Mouse (Mus musculus) lung, adult 10 weeks (tissue): ENCODE results near the gene Kiss1r. TPM values are rescaled to one million over a fixed set of nuclear protein-coding genes. Genes with fewer than 3 reads are reported as not detected.

Source experiments
- polyA plus RNA-seq: library from polyadenylated mRNA; stranded (reverse); fragments of 350-450 nt; fragmentation: Illumina TruSeq; extraction: RNeasy Lipid Tissue Mini Kit (QIAGEN cat#74804); gene quantifications from one replicate; pipeline ENCODE4 v1.2.3, GENCODE M21; 2014; ENCODE audit warnings: low read depth, low replicate concordance; ENCODE audit not compliant: insufficient read depth

The Kiss1r gene
- 3.0 TPM for polyA plus RNA-seq

DNA sequence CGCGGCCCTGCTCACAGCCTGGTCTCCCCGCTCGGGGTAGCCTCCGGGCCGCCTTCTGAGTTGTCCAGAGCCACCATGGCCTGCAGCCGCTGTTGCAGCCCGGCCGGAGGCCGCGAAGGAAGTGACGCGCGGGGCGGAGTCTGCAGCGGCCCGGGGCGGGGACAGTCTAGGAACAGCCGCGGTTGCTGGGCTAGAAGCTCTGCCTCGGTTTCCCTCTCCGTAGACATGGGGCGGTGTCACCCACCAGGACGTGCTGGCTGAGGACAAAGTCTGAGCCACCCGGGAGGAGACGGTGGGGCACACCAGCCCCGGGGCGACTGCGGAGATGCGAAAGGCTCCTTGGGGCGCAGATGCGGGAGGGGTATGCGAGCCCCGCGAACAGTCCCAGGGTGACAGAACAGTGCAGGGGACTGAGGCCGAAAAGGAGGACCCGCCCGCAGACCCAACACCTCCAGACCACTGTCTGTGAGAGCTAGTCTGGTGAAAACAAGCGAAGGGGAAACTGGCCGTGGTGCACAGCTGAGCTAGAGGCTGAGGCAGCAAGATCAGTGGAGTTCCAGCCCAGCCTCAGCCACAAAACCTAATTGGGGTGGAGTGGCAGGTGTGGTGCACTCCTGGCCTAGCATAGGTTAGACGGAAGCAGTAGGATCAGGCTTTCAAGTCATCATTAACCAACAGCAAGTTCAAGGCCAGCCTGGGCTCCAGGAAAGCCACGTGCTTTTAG lies at the start of gene Kiss1r:
Kiss1r (plus strand) TSS at position 164 of the 724 bp plus-strand sequence.

DNA sequence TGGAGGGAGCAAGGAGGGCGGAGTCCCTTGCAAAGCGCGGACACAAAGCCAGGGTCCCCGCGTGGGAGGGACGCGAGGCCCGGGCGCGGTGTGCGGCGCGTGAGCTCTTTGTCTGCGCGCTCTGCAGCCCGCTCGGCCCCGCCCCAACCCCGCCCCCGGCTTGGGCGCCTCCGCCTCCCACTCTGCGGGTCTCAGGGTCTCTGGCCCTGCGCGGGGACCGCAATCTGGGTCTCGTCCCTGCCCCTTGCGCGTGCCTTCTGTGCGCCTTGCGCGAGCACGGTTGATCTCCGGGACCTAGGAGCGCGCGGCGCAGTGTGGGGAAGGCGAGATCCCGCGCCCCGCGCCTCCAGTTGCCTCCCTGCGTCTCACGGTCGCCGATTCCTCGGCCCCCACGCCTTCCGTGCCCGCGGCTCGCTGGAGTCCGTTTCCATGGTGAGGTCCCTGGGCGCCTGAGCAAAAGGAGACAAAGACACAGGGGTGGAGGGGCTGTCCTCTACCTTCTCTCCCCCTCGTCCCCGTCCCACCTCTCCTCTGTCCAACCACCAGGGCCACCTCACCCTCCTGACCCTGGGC lies 42.4 kb upstream of the Kiss1r start, which contains the start of the genes Prtn3 and Plppr3:
Prtn3 (plus strand) TSS at position 187 of the 573 bp plus-strand sequence.
Plppr3 (minus strand) TSS at position 345 of the 573 bp plus-strand sequence.

GRCm38 (mm10) chr10:79886054-79886453 lies 30.7 kb upstream of the Kiss1r start, which contains the start of gene Elane:
TSS of gene Elane (plus strand) at chr10:79886247.

DNA sequence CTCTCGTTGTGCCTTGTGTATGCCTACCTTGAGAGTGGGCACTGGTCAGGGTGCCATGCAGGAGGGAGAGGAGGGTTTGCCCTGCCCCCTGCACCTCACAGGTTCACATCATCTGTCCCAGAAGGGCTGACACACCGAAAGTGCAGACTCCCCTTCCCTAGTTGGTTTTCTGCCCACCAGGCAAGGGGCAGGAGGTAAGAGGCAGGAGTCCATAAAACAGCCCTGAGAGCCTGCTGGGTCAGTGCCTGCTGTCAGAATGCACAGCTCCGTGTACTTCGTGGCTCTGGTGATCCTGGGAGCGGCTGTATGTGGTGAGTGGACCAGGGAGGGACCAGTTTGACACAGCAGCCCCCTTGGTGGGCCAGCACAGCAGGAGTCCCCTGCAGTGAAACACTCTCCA lies 26.1 kb upstream of the Kiss1r start, which contains the start of gene Cfd:
Cfd (plus strand) TSS at position 184 of the 400 bp plus-strand sequence.

GRCm38 (mm10) chr10:79908167-79909091 lies 8.3 kb upstream of the Kiss1r start, which contains the start of gene Med16:
TSS of gene Med16 (minus strand) at chr10:79908923.

GRCm38 (mm10) chr10:79910556-79910955 lies 6.2 kb upstream of the Kiss1r start, which contains the start of gene Gm26602:
TSS of gene Gm26602 (plus strand) at chr10:79910856.

GRCm38 (mm10) chr10:79920958-79921535 lies 4.3 kb downstream of the Kiss1r start, which contains the start of gene R3hdm4:
TSS of gene R3hdm4 (minus strand) at chr10:79921208.

GRCm38 (mm10) chr10:79926491-79927323 lies 9.9 kb downstream of the Kiss1r start, which contains the start of gene Arid3a:
TSS of gene Arid3a (plus strand) at chr10:79927043.

DNA sequence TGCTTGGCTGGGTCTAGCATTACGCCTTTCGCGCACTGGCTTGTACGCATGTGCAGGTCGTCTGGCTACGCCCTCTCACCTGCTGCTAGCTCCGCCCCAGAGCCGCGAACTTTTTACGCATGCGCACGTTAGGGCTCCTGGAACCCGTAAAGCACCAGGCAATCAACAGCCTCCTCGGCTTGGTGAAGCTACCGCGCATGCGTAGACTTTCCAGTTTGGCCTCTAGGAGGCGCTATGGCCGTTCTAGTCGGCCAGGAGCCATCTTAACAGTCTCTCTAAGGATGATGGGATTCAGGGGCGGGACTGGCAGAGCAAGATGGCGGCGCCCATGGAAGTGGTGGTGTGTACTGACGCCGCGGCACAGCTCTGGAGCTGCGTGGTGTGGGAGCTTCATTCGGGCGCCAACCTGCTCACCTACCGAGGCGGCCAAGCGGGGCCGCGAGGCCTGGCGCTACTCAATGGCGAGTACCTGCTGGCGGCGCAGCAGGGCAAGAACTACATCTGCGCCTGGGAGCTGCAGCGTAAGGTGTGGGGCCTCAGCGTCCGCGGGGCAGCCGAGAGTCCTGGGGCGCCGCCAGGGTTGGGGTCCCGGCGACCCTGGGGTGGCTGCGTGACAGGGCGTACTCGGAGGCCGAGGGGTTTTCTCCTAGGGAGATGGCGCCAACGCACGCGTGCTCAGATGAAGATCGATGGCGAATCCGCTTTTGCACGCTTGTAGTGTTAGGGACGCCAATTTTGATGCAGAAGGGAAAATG lies 43.3 kb downstream of the Kiss1r start, which contains the start of gene Wdr18:
Wdr18 (plus strand) TSS at position 306 of the 755 bp plus-strand sequence.

GRCm38 (mm10) chr10:79970415-79971182 lies 53.8 kb downstream of the Kiss1r start, which contains the start of gene Grin3b:
TSS of gene Grin3b (plus strand) at chr10:79970715.

Other genes with a start within 250 kb of the Kiss1r start
- 27.9 TPM for gene Tpgs1, start 247.6 kb upstream of the Kiss1r start, polyA plus RNA-seq
- gene Cdc34, start 234.8 kb upstream of the Kiss1r start, polyA plus RNA-seq: 73.4 TPM
- gene Gzmm, start 228.0 kb upstream of the Kiss1r start, polyA plus RNA-seq: 1.4 TPM
- 666 TPM for gene Bsg, start 212.5 kb upstream of the Kiss1r start, polyA plus RNA-seq
- gene Hcn2, start 200.3 kb upstream of the Kiss1r start, polyA plus RNA-seq: 0.48 TPM
- gene Polrmt, start 170.4 kb upstream of the Kiss1r start, polyA plus RNA-seq: 19.4 TPM
- not detected for gene Fgf22, start 161.9 kb upstream of the Kiss1r start, polyA plus RNA-seq
- gene Rnf126, start 150.0 kb upstream of the Kiss1r start, polyA plus RNA-seq: 25.3 TPM
- 20.4 TPM for gene Fstl3, start 139.7 kb upstream of the Kiss1r start, polyA plus RNA-seq
- gene Prss57, start 126.0 kb upstream of the Kiss1r start, polyA plus RNA-seq: 0.08 TPM
- 18.7 TPM for gene Palm, start 123.4 kb upstream of the Kiss1r start, polyA plus RNA-seq
- 3.5 TPM for gene Misp, start 96.0 kb upstream of the Kiss1r start, polyA plus RNA-seq
- gene Ptbp1, start 62.5 kb upstream of the Kiss1r start, polyA plus RNA-seq: 81.3 TPM
- gene Prtn3, start 42.5 kb upstream of the Kiss1r start, polyA plus RNA-seq: 2.2 TPM
- gene Plppr3, start 42.3 kb upstream of the Kiss1r start, polyA plus RNA-seq: 3.4 TPM
- gene Elane, start 30.7 kb upstream of the Kiss1r start, polyA plus RNA-seq: not detected
- gene Cfd, start 26.1 kb upstream of the Kiss1r start, polyA plus RNA-seq: 873 TPM
- 12.4 TPM for gene Med16, start 8.0 kb upstream of the Kiss1r start, polyA plus RNA-seq
- gene Gm26602, start 6.1 kb upstream of the Kiss1r start, polyA plus RNA-seq: not detected
- 59.6 TPM for gene R3hdm4, start 4.2 kb downstream of the Kiss1r start, polyA plus RNA-seq
- gene Arid3a, start 10.1 kb downstream of the Kiss1r start, polyA plus RNA-seq: 2.2 TPM
- gene Wdr18, start 43.2 kb downstream of the Kiss1r start, polyA plus RNA-seq: 25.0 TPM
- gene Grin3b, start 53.7 kb downstream of the Kiss1r start, polyA plus RNA-seq: not detected
- 67.1 TPM for gene Tmem259, start 67.4 kb downstream of the Kiss1r start, polyA plus RNA-seq
- gene Cnn2, start 71.6 kb downstream of the Kiss1r start, polyA plus RNA-seq: 208 TPM
- gene Abca7, start 79.5 kb downstream of the Kiss1r start, polyA plus RNA-seq: 7.0 TPM
- 36.5 TPM for gene Arhgap45, start 99.7 kb downstream of the Kiss1r start, polyA plus RNA-seq
- 120 TPM for gene Polr2e, start 122.8 kb downstream of the Kiss1r start, polyA plus RNA-seq
- 1,013 TPM for gene Gpx4, start 130.2 kb downstream of the Kiss1r start, polyA plus RNA-seq
- 13.9 TPM for gene Sbno2, start 188.6 kb downstream of the Kiss1r start, polyA plus RNA-seq
- 98.1 TPM for gene Stk11, start 198.8 kb downstream of the Kiss1r start, polyA plus RNA-seq
- 267 TPM for gene Atp5d, start 221.7 kb downstream of the Kiss1r start, polyA plus RNA-seq
- gene Cbarp, start 223.9 kb downstream of the Kiss1r start, polyA plus RNA-seq: 6.8 TPM
- gene Midn, start 231.3 kb downstream of the Kiss1r start, polyA plus RNA-seq: 24.9 TPM
- 84.5 TPM for gene Cirbp, start 249.0 kb downstream of the Kiss1r start, polyA plus RNA-seq